Mouse (Mus musculus) hindbrain, embryonic 13.5 days (tissue): Measurements from ENCODE around the gene Sbk1. TPM values are rescaled to one million over a fixed set of nuclear protein-coding genes. Genes with fewer than 3 reads are reported as not detected.
A peak's percentile ranks its signal among the peaks of the same experiment; 100 is the strongest.

Experiments
- ATAC-seq: fragments of 200-750 bp; cut with Nextera tagmentation; 2 replicates; pipeline ENCODE4 v1.8.0; 2017; ENCODE audit warnings: moderate TSS enrichment; ENCODE audit not compliant: low FRiP score
- H3K27ac ChIP-seq: fragments of 300-500 bp; sonication (generic); 2 replicates; pipeline ENCODE4 v1.5.1; 2015; ENCODE audit warnings: inconsistent platforms, mild to moderate bottlenecking, moderate library complexity
- H3K27me3 ChIP-seq: fragments of 300-500 bp; sonication (generic); 2 replicates; pipeline ENCODE4 v1.6.1; 2015; ENCODE audit warnings: mild to moderate bottlenecking, inconsistent platforms
- H3K36me3 ChIP-seq: fragments of 300-500 bp; sonication (generic); 2 replicates; pipeline ENCODE4 v1.6.1; 2015; ENCODE audit warnings: mild to moderate bottlenecking, inconsistent platforms
- H3K4me1 ChIP-seq: fragments of 300-500 bp; sonication (generic); replicated peaks from 2 replicates; pipeline ENCODE4 v1.6.1; 2015; ENCODE audit warnings: inconsistent platforms
- H3K4me2 ChIP-seq: fragments of 300-500 bp; sonication (generic); 2 replicates; pipeline ENCODE4 v1.6.1; 2015; ENCODE audit warnings: inconsistent platforms, mild to moderate bottlenecking, moderate library complexity
- H3K4me3 ChIP-seq: fragments of 300-500 bp; sonication (generic); 2 replicates; pipeline ENCODE4 v1.5.1; 2015; ENCODE audit warnings: mild to moderate bottlenecking, inconsistent platforms
- H3K9ac ChIP-seq: fragments of 300-500 bp; sonication (generic); 2 replicates; pipeline ENCODE4 v1.6.1; 2015; ENCODE audit warnings: mild to moderate bottlenecking, inconsistent platforms
- H3K9me3 ChIP-seq: fragments of 300-500 bp; sonication (generic); 2 replicates; pipeline ENCODE4 v1.6.1; 2016; ENCODE audit warnings: inconsistent platforms
- WGBS: fragments of 180-500 bp; shearing (Covaris S2); methylation state at CpG from one replicate; pipeline ENCODE4 v1.1.7; 2015; 5-methylcytosine and 5-hydroxymethylcytosine counted together
- polyA plus RNA-seq: library from polyadenylated mRNA; unstranded; fragments of >200 nt; fragmentation: Nextera tagmentation; extraction: Ambion mirVana; gene quantifications from 2 replicates; pipeline ENCODE4 v1.2.1, GENCODE M21; 2015

The Sbk1 gene
- polyA plus RNA-seq, 1 experiment from 2014 or later = 253 TPM

DNA sequence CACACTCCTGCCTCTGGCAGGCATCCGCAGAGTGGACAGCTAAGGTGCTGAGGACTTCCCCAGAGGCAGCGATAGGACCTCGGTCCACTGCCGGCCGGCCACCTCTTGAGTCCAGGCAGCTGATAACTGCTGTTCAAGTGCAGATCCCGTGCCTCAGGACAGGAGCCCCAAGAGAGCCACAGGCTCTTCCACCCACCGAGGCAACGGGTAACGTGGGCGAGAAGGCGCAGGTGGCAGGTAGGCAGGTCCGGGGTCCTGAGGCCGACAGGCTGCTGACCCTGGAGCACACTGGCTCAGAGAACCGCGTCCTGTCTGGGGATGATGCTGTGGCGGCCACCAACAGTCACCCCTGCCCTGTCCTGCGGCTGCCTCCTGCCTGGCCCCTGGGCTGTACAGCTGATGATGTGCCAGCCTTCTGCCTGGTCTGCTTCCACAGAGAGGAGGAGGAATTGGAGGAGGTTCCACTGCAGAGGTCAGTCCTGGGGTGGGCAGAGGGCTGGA lies 23.7 kb upstream of the Sbk1 start:
- no peak for ATAC-seq
- Histone ChIP-seq H3K4me2 (peak overlapping the region; percentile 26), H3K4me1 (peaks cover 11% of the 10 kb centered on the region), H3K27me3 (peaks cover 13% of the 10 kb centered on the region), H3K9me3 (no peaks in the 10 kb centered on the region), H3K9ac (peak overlapping the region; percentile 40; the same call in 1 of the 2 replicates), H3K27ac (no peak overlapping the region), H3K4me3 (no peak overlapping the region), H3K36me3 (no peaks in the 10 kb centered on the region)
- 54% methylated on average over 17 of the region's 17 CpGs for WGBS

DNA sequence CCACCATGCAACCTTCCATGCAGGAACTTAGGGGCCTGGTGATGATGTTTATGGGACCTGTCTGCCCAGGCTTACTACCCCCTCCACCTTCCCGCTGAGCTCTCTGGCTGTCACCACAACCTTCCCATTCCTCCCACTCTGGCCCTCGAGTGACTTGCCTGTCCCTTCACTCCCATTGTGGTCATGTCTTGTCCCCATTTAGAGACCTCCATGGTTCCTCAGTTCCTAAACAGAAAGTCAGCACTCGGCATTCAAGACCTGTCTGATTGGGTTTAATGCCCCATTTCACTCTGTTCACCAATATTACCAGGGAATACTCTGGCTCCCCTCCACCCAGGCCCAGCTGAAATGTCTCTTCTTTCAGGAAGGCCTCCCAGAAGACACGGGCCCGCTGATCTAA lies 23.3 kb upstream of the Sbk1 start:
- no peak for ATAC-seq
- WGBS = 68% methylated on average over 5 of the region's 5 CpGs
- Histone ChIP-seq H3K27me3 (peaks cover 12% of the 10 kb centered on the region), H3K4me1 (peaks cover 11% of the 10 kb centered on the region), H3K4me3 (no peak overlapping the region), H3K27ac (no peak overlapping the region), H3K36me3 (no peaks in the 10 kb centered on the region), H3K9me3 (no peaks in the 10 kb centered on the region), H3K9ac (no peak overlapping the region), H3K4me2 (peak overlapping the region; percentile 26; the same call in 1 of the 2 replicates)

DNA sequence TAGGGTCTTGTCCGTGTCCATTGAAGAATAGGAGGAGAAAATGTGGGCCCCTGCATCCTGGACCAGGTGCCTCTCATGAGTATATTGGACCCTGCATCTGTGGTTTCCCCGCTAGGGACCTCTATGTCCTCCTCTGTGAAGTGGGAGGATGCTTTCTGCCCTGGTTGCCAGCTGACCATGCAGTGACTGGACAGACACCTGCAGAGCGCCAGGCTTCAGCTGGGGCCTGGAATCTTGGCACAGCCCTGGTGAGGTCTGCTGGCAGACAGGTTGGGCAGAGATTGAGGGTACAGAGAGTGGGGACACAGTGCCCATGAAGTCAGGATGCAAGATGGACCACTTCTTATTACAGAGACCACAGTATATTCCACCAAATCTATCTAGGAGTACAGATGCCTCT lies 22.4 kb upstream of the Sbk1 start:
- Histone ChIP-seq H3K27ac (no peak overlapping the region), H3K4me2 (no peak overlapping the region), H3K4me3 (no peak overlapping the region), H3K36me3 (no peaks in the 10 kb centered on the region), H3K27me3 (peaks cover 10% of the 10 kb centered on the region), H3K9ac (no peak overlapping the region), H3K4me1 (peaks cover 11% of the 10 kb centered on the region), H3K9me3 (no peaks in the 10 kb centered on the region)
- ATAC-seq = no peak
- WGBS = 87% methylated on average over 3 of the region's 3 CpGs

DNA sequence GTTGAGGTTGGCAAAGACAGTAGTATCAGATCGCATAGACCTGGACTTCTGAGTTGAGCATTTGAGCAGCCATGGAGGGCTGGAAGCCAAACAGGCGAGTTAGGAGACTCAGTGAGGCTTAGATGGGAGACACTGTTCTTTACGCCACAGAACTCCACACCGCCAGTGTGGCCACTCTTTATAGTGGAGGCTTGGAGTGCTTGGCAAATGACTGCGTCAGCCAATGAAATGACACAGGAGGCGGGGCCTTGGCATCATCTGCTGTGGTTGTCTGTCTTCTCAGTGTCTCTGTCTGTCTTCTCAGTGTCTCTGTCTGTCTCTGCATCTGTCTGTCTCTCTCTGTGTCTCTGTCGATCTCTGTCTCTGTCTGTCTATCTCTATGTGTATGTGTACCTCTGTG lies 21.9 kb upstream of the Sbk1 start:
- no peak for ATAC-seq
- H3K27me3 ChIP-seq = peaks cover 10% of the 10 kb centered on the region
- H3K9me3 ChIP-seq = no peaks in the 10 kb centered on the region
- H3K27ac ChIP-seq = no peak overlapping the region
- 87% methylated on average over 7 of the region's 7 CpGs for WGBS
- H3K4me2 ChIP-seq = no peak overlapping the region
- peaks cover 11% of the 10 kb centered on the region for H3K4me1 ChIP-seq
- H3K36me3 ChIP-seq = no peaks in the 10 kb centered on the region
- H3K4me3 ChIP-seq = no peak overlapping the region
- H3K9ac ChIP-seq = no peak overlapping the region

DNA sequence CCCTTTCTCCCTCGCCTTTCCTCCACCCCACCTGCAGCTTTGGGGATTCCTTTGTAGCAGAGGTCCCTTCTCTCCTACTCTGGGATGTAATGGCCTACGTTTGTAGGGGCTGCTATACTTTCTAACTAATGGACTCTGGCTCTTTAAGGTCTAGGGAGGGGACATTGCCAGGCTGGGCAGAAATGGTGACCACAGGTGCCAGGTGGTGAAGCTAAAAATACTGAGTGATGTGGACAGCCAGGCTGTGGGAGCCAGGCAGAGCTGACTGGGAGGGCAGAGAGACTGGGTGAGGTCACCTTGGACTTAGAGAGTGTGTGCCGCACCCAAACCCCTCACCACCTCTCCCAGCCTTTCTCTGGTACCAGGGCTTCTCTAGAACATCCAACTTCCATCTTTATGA lies 20.7 kb upstream of the Sbk1 start:
- H3K27ac ChIP-seq = no peak overlapping the region
- no peak overlapping the region for H3K4me2 ChIP-seq
- H3K27me3 ChIP-seq = peaks cover 10% of the 10 kb centered on the region
- H3K9ac ChIP-seq = peak overlapping the region; percentile 39; the same call in 1 of the 2 replicates
- no peaks in the 10 kb centered on the region for H3K36me3 ChIP-seq
- no peak for ATAC-seq
- 75% methylated on average over 3 of the region's 3 CpGs for WGBS
- H3K9me3 ChIP-seq = no peaks in the 10 kb centered on the region
- no peak overlapping the region for H3K4me3 ChIP-seq
- peaks cover 11% of the 10 kb centered on the region for H3K4me1 ChIP-seq

DNA sequence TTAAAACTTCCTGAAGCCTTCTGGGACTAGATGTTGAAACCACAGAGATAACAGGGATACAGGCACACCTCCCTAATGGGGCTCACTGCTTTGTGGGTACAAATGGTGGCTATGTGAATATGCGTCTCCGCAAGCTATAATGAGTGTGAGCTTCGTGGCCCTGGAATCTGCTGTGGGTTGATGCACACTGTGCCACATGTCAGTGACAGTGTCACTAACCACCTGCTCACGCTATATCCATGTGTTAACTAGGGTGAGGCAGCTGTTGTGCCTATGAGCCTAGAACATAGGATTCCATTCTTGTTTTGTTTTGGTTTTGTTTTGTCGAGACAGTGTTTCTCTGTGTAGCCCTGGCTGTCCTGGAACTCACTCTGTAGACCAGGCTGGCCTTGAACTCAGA lies 20.2 kb upstream of the Sbk1 start:
- H3K4me1 ChIP-seq = peaks cover 11% of the 10 kb centered on the region
- H3K4me3 ChIP-seq = no peak overlapping the region
- 91% methylated on average over 5 of the region's 5 CpGs for WGBS
- H3K9me3 ChIP-seq = no peaks in the 10 kb centered on the region
- no peak overlapping the region for H3K9ac ChIP-seq
- no peaks in the 10 kb centered on the region for H3K36me3 ChIP-seq
- ATAC-seq = no peak
- peaks cover 10% of the 10 kb centered on the region for H3K27me3 ChIP-seq
- H3K27ac ChIP-seq = no peak overlapping the region
- H3K4me2 ChIP-seq = no peak overlapping the region

DNA sequence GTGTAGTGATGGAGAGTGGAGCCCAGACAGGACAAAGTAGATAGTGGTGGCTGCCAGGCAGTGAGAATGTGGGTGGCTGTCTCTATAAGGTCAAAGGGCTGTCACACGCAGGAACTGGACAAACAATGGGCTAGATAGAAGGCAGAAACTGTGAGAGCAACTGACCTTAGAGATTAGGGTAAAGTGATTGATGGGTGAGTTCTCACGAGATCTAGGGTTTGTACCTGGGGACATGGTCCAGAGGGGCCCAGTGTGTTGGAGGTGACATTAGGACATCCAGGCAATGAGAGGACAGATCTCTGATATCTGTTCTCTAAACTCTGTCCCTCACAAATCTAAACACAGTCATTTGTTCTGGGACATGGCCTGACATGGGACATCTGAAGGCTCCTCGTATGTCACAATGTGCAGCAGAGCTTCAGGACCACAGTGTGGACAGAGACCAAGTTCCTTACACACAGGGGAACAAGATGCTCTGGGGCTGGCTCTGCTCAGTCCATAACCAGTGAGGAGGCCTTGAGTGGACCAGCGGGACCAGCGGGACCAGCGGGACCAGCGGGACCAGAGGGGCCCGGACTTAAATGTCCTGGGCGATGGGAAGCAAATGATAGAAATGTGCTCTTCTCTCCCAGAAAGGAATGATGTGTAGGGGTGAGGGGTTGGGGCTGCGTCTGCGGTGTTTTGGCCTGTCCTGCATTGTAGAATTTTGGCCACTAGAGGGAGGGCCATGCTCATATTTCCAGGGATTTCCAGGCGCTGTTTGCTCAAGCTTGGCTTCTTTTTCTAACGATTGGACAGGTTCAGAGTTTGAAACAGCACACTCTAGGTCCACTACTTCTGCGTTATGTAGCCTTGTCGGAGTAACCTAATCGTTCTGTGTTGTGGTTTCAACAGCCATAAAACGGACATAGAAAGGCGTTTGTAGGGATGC lies 11.9 kb upstream of the Sbk1 start:
- 12% methylated on average over 18 of the region's 18 CpGs for WGBS
- Histone ChIP-seq H3K27me3 (peaks cover 17% of the 10 kb centered on the region; the same call in 1 of the 2 replicates), H3K9ac (peak overlapping the region; percentile 56; the same call in 1 of the 2 replicates), H3K9me3 (no peaks in the 10 kb centered on the region), H3K4me2 (no peak overlapping the region), H3K27ac (no peak overlapping the region), H3K4me1 (peaks cover 14% of the 10 kb centered on the region), H3K4me3 (no peak overlapping the region), H3K36me3 (no peaks in the 10 kb centered on the region)
- peak; percentile 52 for ATAC-seq

DNA sequence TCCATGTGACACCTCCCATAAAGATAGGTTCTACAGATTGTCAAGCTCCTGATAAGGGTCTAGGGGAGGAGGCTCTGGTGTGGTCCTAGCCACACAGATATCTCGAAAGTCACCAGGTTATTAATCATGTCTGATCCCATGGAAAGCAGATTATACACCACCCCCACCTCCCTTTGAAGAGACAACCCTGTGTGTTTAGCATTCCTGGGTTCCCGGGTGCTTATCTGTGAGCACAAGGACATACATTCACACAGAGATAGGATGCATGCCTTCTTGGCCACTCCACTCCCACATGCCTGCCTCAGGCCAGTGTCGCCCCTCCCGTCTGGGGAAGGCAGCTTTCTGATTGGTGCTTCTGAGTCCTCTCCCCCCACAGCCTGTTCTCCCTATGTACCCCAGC lies 10.6 kb upstream of the Sbk1 start:
- 85% methylated on average over 4 of the region's 4 CpGs for WGBS
- no peak for ATAC-seq

DNA sequence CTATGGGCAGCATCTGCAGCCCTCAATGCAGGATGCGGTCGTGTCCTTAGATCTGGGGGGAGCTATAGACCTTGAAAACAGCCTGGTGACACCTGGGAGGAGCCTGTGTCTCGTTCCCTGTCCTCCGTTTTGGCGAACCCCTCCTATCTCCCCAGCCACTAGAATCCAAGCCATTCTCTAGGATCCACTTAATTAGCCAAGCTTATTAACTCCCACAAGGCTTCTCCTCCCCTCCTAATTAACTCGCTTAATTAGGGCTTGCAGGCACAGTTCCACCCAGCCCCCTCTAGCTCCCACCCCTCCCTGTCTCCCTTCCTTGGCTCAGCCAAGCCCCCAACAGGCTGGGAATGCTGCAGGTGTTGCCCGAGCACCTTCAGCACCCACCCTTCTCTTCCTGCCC lies 8.5 kb upstream of the Sbk1 start:
- Histone ChIP-seq H3K4me2 (no peak overlapping the region), H3K9me3 (no peaks in the 10 kb centered on the region), H3K27ac (no peak overlapping the region), H3K4me3 (no peak overlapping the region), H3K4me1 (peaks cover 33% of the 10 kb centered on the region), H3K36me3 (no peaks in the 10 kb centered on the region), H3K9ac (no peak overlapping the region), H3K27me3 (peaks cover 23% of the 10 kb centered on the region; the same call in 1 of the 2 replicates)
- ATAC-seq = 0 out of 2 replicates have a peak, but pooled peaks have one; percentile 18
- 22% methylated on average over 7 of the region's 7 CpGs for WGBS

More for the DNA sequence above, 10.6 kb upstream of the Sbk1 start:
- Histone ChIP-seq H3K4me2 (no peak overlapping the region), H3K4me1 (peaks cover 27% of the 10 kb centered on the region), H3K4me3 (no peak overlapping the region), H3K9me3 (no peaks in the 10 kb centered on the region), H3K27me3 (peaks cover 17% of the 10 kb centered on the region; the same call in 1 of the 2 replicates), H3K27ac (no peak overlapping the region), H3K9ac (no peak overlapping the region), H3K36me3 (no peaks in the 10 kb centered on the region)

DNA sequence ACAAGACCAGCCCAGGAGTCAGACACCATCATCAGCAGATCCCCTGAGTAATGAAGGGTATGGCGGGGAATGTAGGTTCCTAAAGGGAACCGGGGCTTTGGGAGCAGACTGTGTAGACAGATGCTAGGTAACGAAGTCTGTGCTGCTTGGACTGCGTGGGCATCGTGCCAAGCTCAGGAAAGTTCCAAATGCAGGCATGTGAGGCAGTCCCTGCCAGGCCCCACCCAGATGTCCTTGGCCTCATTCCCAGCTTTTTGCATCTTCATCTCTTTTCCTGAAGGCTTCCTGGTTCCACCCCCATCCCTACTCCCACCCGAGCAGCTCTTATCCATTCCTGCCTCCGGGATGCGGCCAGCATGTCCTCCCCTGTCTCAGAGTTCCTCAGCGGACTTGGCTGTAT lies 6.5 kb upstream of the Sbk1 start:
- 52% methylated on average over 9 of the region's 9 CpGs for WGBS
- H3K4me1 ChIP-seq = peaks cover 37% of the 10 kb centered on the region
- H3K9me3 ChIP-seq = no peaks in the 10 kb centered on the region
- no peak overlapping the region for H3K9ac ChIP-seq
- H3K27ac ChIP-seq = 0 out of 2 replicates have a peak overlapping the region, but pooled peaks have one; percentile 1
- H3K4me3 ChIP-seq = no peak overlapping the region
- H3K4me2 ChIP-seq = no peak overlapping the region
- H3K27me3 ChIP-seq = peaks cover 24% of the 10 kb centered on the region; the same call in 1 of the 2 replicates
- H3K36me3 ChIP-seq = no peaks in the 10 kb centered on the region
- peak; percentile 35 for ATAC-seq

DNA sequence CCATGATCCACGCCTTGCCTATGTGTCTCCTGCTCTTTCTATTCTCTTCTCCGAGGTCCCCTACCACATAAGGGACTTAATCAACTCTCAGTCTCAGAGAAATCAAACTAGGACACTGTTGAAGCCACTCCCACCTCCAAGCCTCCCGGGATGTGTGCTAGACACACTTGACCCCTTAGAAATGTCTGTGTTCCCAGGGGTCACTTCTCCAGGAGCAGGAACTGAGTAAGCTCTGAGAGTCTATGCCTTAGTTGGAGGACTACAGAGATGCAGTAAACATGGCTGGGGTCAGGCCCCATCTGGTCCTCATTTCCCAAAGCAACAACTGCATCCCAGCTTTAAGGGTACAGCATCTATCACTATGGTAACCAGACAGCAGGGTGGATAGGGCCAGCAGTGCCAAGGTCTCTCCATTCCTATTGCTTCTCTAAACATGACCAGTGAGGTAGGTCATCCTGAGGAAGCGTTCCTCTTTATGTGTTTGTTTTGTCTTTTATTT lies 6.0 kb upstream of the Sbk1 start:
- Histone ChIP-seq H3K4me2 (no peak overlapping the region), H3K4me1 (peaks cover 42% of the 10 kb centered on the region), H3K9ac (no peak overlapping the region), H3K27me3 (peaks cover 24% of the 10 kb centered on the region; the same call in 1 of the 2 replicates), H3K4me3 (no peak overlapping the region), H3K36me3 (no peaks in the 10 kb centered on the region), H3K9me3 (no peaks in the 10 kb centered on the region), H3K27ac (0 out of 2 replicates have a peak overlapping the region, but pooled peaks have one; percentile 1)
- WGBS = 64% methylated on average over 4 of the region's 4 CpGs
- no peak for ATAC-seq

DNA sequence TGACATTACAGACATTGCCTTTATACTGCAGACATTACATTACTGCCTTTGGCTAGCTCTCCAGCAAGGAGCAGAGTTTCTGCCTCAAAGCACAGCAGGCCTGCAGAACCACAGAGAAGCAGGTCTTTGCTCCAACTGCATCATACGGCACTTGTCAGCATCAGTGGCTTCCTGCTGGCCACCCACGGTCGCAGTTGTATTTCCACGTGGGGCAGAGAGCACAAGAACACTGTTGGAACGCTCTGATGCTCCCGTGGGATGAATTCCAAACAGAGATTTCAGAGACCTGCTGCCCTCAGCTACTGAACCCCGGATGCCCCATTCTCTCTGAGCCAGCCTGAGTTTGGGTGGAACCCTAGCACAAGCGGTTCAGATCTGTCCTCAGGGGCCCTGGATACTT lies 4.8 kb upstream of the Sbk1 start:
- no peak overlapping the region for H3K4me2 ChIP-seq
- no peak for ATAC-seq
- H3K9ac ChIP-seq = no peak overlapping the region
- 57% methylated on average over 8 of the region's 8 CpGs for WGBS
- no peaks in the 10 kb centered on the region for H3K9me3 ChIP-seq
- peaks cover 20% of the 10 kb centered on the region; the same call in 1 of the 2 replicates for H3K27me3 ChIP-seq
- H3K27ac ChIP-seq = no peak overlapping the region
- no peaks in the 10 kb centered on the region for H3K36me3 ChIP-seq
- H3K4me1 ChIP-seq = peaks cover 46% of the 10 kb centered on the region
- H3K4me3 ChIP-seq = no peak overlapping the region
